Mouse (Mus musculus) embryonic fibroblast, embryonic 13.5 days (primary cell): ENCODE results near the gene Mrpl22. TPM values are rescaled to one million over a fixed set of nuclear protein-coding genes. Genes with fewer than 3 reads are reported as not detected.
"Not testable (repeated sequence)": the region's sequence is repeated elsewhere in the genome, so short reads cannot be mapped to it uniquely, and the experiment has no call there.

Experiments
- H3K27ac ChIP-seq: 2 replicates; pipeline ENCODE4 v1.5.1; 2012; ENCODE audit warnings: low read length, control low read depth, inconsistent platforms; ENCODE audit not compliant: insufficient read depth
- H3K4me1 ChIP-seq: 2 replicates; pipeline ENCODE4 v1.6.1; 2011; ENCODE audit warnings: low read length; ENCODE audit not compliant: control insufficient read depth, insufficient read depth
- H3K4me3 ChIP-seq: 2 replicates; pipeline ENCODE4 v1.5.1; 2011; ENCODE audit warnings: mild to moderate bottlenecking, control low read depth, low read length; ENCODE audit not compliant: insufficient read depth
- CTCF ChIP-seq: IDR thresholded peaks from 2 replicates; pipeline ENCODE4 v1.5.1; 2011; ENCODE audit warnings: mild to moderate bottlenecking, control low read depth, low read length, moderate library complexity, borderline replicate concordance; ENCODE audit not compliant: insufficient read depth
- POLR2A ChIP-seq: IDR thresholded peaks from 2 replicates; pipeline ENCODE4 v1.6.1; 2011; ENCODE audit warnings: low read depth, mild to moderate bottlenecking, control low read depth, low read length, moderate library complexity
- polyA plus RNA-seq: library from polyadenylated mRNA; stranded (reverse); fragments of >200 nt; gene quantifications from 2 replicates; pipeline ENCODE4 v1.2.4, GENCODE M21; 2011; ENCODE audit warnings: low read depth; ENCODE audit not compliant: missing spikeins, insufficient read length

The Mrpl22 gene
- polyA plus RNA-seq, 1 experiment: 46.8 TPM

- Histone ChIP-seq H3K4me1 (no peaks in the 10 kb centered on the region), H3K27ac (no peak overlapping the region)
- no peak for TF ChIP-seq CTCF
- no peak for TF ChIP-seq POLR2A
Measured at GRCm38 (mm10) chr11:58180756-58181155, 9.3 kb downstream of the Mrpl22 start.

DNA sequence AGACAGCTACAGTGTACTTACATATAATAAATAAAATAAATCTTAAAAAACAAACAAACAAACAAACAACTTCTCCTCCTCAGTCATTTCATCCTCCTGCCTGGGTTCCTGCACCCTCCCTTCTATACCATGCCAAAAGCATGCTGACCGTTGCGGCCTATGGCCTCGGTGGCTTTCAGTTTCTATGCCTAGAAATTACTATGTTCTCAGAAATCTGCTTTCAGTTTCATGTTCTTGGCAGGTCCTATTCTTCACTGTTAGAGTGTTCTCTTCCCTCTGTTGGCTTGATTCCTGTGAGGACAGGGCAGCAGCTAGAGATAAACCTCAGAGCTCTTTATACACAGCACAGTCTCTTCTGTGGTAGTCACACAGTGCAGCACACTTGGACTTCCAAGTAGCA, 12.1 kb downstream of the Mrpl22 start:
- no peak overlapping the region for H3K27ac ChIP-seq
- H3K4me1 ChIP-seq: no peaks in the 10 kb centered on the region
- TF ChIP-seq CTCF: no peak
- TF ChIP-seq POLR2A: no peak
- H3K4me3 ChIP-seq: no peak overlapping the region

More at GRCm38 (mm10) chr11:58180756-58181155, 9.3 kb downstream of the Mrpl22 start:
- no peak overlapping the region for H3K4me3 ChIP-seq

- no peak for TF ChIP-seq CTCF
- Histone ChIP-seq H3K4me3 (no peak overlapping the region), H3K4me1 (no peaks in the 10 kb centered on the region), H3K27ac (no peak overlapping the region)
Measured at GRCm38 (mm10) chr11:58189675-58190074, 18.2 kb downstream of the Mrpl22 start.

- H3K4me1 ChIP-seq: no peaks in the 10 kb centered on the region
- no peak overlapping the region for H3K27ac ChIP-seq
- TF ChIP-seq CTCF (no peak), POLR2A (no peak)
- H3K4me3 ChIP-seq: no peak overlapping the region
Measured at GRCm38 (mm10) chr11:58193326-58193725, 21.9 kb downstream of the Mrpl22 start.

- no peak overlapping the region for H3K4me3 ChIP-seq
- H3K27ac ChIP-seq: no peak overlapping the region
- H3K4me1 ChIP-seq: no peaks in the 10 kb centered on the region
- TF ChIP-seq CTCF (no peak), POLR2A (no peak)
Measured at GRCm38 (mm10) chr11:58193860-58194520, 22.5 kb downstream of the Mrpl22 start.

- Histone ChIP-seq H3K27ac (no peak overlapping the region), H3K4me1 (no peaks in the 10 kb centered on the region), H3K4me3 (peak overlapping the region; percentile 61; the same call in 1 of the 2 replicates)
- TF ChIP-seq POLR2A: no peak
- no peak for TF ChIP-seq CTCF
Measured at GRCm38 (mm10) chr11:58198663-58199062, 27.2 kb downstream of the Mrpl22 start.

- not testable (repeated sequence) for H3K4me1 ChIP-seq
- peak; percentile 55 for TF ChIP-seq POLR2A
- Histone ChIP-seq H3K4me3 (peak within 1 kb of the TSS; percentile 61), H3K27ac (peak within 1 kb of the TSS; percentile 28; the same call in 1 of the 2 replicates)
Measured at GRCm38 (mm10) chr11:58199229-58200037, 28.0 kb downstream of the Mrpl22 start, which contains the start of the genes Igtp and Irgm2. Gene Igtp, plus strand, starts transcription at chr11:58199556. Gene Irgm2, plus strand, starts transcription at chr11:58199618.

DNA sequence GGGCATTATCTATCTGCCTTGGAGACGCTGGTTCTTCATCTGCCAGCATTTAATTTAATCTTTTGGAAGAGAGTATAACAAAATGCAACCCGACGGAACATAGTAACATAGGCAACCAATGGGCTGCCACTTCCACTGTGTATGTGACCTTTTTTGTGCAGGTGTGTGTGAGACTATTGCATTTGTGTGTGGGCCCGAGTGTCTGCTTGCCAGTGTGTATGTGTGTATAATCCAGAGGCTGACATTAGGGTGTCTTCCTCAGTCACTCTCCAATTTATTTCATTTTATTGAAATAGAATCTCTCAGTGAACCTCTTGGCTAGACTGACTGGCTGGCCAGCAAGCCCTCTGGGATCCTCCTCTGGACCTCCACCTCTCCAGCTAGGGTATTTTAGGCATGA, 28.8 kb downstream of the Mrpl22 start:
- no peak overlapping the region for H3K27ac ChIP-seq
- TF ChIP-seq POLR2A: no peak
- TF ChIP-seq CTCF: no peak
- H3K4me3 ChIP-seq: no peak overlapping the region
- no peaks in the 10 kb centered on the region for H3K4me1 ChIP-seq

DNA sequence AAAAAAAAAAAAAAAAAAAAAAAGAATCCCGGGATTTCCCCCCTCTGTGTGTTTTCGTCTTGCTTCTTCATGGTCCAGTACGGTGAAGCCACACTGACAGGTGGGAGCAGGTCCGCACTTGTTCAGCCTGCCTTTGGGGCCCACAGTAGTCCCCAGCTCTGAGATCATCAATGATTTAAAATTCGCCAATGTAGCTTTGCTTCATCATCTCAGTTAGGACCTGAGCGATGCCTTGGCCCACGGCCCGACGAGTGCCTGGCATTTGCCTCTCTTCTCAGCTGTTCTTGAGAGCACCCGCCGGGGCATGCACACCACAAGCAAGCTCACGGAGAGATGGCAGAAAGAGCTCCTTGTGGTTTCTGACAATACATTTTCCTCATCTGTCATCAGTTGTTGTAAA, 29.6 kb downstream of the Mrpl22 start:
- TF ChIP-seq POLR2A: no peak
- no peak for TF ChIP-seq CTCF

DNA sequence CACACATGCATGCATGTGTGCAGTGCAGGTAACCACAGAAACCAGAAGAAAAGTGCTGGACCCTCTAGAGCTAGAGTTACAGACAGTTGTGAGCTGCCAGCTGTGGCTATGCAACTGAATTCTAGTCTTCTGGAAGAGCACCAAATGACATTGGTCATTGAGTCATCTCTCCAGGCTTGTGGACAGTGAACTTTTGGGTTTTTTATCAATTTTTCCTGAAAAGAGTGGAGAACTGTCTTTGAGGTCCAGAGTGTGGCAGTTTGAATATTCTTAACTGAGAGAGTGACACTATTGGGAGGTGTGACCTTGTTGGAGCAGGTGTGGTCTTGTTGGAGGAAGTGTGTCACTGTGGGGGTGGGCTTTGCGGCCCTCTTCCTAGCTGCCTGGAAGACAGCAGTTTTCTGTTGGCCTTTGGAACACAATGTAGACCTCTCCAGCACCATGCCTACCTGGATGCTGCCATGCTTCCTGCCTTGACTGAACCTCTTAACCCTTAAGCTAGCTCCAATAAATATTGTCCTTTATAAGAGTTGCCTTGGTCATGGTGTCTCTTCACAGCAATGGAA, 38.9 kb downstream of the Mrpl22 start:
- TF ChIP-seq CTCF (no peak), POLR2A (no peak)
- H3K4me3 ChIP-seq: no peak overlapping the region

More for the DNA sequence above, 29.6 kb downstream of the Mrpl22 start:
- Histone ChIP-seq H3K4me3 (no peak overlapping the region), H3K4me1 (no peaks in the 10 kb centered on the region), H3K27ac (no peak overlapping the region)

More for the DNA sequence above, 38.9 kb downstream of the Mrpl22 start:
- H3K27ac ChIP-seq: no peak overlapping the region
- no peaks in the 10 kb centered on the region; the same call in 1 of the 2 replicates for H3K4me1 ChIP-seq
